Mouse (Mus musculus): ENCODE data around the gene Efcab11.

DNA sequence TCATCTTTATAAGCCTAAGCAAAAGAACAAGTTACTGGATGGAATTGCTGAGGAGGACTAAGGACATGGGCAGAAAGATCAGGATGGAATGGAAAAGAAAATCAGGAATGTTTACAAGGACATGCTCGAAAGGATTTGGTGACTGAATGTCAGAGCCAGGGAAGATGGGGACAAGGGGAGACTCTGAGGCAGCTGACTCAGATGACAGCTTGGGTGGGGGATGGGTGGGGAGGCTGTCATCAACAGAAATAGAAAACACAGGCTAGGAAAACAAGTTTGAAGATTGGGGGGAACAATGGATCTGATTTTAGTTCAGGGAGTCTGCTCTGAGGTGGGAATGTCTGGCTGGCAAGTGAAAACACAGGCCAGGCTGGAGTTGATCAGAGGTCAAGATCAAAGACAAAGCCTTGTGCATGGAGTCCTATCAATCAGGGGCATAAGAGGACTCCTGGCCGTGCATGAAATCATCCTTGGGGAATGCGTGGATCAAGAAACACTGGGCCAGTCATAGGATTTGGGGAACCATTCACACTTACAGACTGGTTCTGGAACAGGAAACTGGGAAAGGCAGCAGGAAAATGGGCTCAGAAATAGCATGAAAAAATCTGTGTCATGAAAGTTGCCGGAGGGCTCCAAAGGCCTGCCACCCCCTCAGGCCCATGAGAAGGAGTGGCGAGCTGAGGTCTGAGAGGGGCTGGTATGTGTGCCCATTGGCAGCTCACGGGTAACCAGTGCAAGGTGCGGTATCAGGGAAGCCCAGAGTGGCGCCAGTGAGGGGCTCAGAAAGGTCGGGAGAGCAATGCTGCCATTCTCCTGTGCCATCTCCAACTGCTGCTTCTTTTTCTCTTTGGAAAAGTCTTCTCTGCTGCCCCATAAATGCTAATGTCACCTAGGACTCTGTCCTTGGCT is 168.9 kb downstream of the Efcab11 start:
- TF ChIP-seq CTCF (IDR thresholded peaks at IDR 0.05; ENCODE audit: borderline replicate concordance, insufficient read depth, low read depth, low read length), result no peak
- TF ChIP-seq POLR2A (IDR thresholded peaks at IDR 0.05; ENCODE audit: borderline replicate concordance, insufficient read depth, low read length), result no peak
